Mouse (Mus musculus): Measurements from ENCODE around the gene Ndufb8.

DNA sequence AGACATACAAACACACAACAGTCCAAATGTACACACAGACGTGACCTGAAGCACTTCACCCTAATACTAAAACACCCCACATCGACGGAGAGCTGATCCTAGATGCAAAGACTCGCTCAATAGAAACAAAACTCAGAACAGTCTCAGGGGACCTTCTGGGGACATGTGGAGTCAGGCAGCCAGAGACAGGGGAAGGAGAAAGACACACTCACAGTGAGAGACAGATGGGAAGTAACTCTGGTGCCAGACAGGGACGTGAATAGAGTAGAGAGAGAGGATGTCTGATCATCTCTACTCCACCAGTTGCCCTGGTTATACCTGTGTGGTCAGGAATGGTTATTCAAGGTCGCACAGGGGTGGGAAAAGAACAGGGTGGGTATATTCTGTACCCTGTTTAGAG is 36.4 kb upstream of the Ndufb8 start:
- no peak for TF ChIP-seq CTCF (IDR thresholded peaks at IDR 0.05; ENCODE audit: borderline replicate concordance, insufficient read depth, low read depth, low read length)
- TF ChIP-seq POLR2A (IDR thresholded peaks at IDR 0.05; ENCODE audit: borderline replicate concordance, insufficient read depth, low read length): no peak
